Mouse (Mus musculus) stomach, embryonic 16.5 days (tissue): Measurements from ENCODE around the gene Fry. TPM values are rescaled to one million over a fixed set of nuclear protein-coding genes. Genes with fewer than 3 reads are reported as not detected.

Source experiments
- ATAC-seq: fragments of 200-750 bp; cut with Nextera tagmentation; 2 replicates; pipeline ENCODE4 v1.8.0; 2017; ENCODE audit warnings: moderate number of reproducible peaks, moderate TSS enrichment; ENCODE audit not compliant: insufficient read depth, low FRiP score
- H3K27ac ChIP-seq: fragments of 300-500 bp; sonication (generic); 2 replicates; pipeline ENCODE4 v1.5.1; 2014; ENCODE audit warnings: low read length
- H3K27me3 ChIP-seq: fragments of 300-500 bp; sonication (generic); 2 replicates; pipeline ENCODE4 v1.6.1; 2014; ENCODE audit warnings: low read length, control low read depth, mixed read lengths; ENCODE audit not compliant: control insufficient read depth, insufficient read depth
- H3K36me3 ChIP-seq: fragments of 300-500 bp; sonication (generic); 2 replicates; pipeline ENCODE4 v1.6.1; 2014; ENCODE audit warnings: low read length; ENCODE audit not compliant: control insufficient read depth, insufficient read depth
- H3K4me1 ChIP-seq: fragments of 300-500 bp; sonication (generic); 2 replicates; pipeline ENCODE4 v1.6.1; 2014; ENCODE audit warnings: low read length, control low read depth, mixed read lengths; ENCODE audit not compliant: control insufficient read depth, insufficient read depth
- H3K4me2 ChIP-seq: fragments of 300-500 bp; sonication (generic); 2 replicates; pipeline ENCODE4 v1.6.1; 2014; ENCODE audit warnings: low read depth, low read length, mixed read lengths
- H3K4me3 ChIP-seq: fragments of 300-500 bp; sonication (generic); replicated peaks from 2 replicates; pipeline ENCODE4 v1.5.1; 2014; ENCODE audit warnings: mild to moderate bottlenecking, low read length
- H3K9ac ChIP-seq: fragments of 300-500 bp; sonication (generic); 2 replicates; pipeline ENCODE4 v1.6.1; 2014; ENCODE audit warnings: low read length
- H3K9me3 ChIP-seq: fragments of 300-500 bp; sonication (generic); replicated peaks from 2 replicates; pipeline ENCODE4 v1.6.1; 2016; ENCODE audit warnings: low read length, control low read depth; ENCODE audit not compliant: control insufficient read depth
- WGBS: fragments of 180-500 bp; shearing (Covaris S2); extraction: QIAGEN DNeasy Blood & Tissue Kit; methylation state at CpG from one replicate; pipeline ENCODE4 v1.1.7; 2014; 5-methylcytosine and 5-hydroxymethylcytosine counted together
- polyA plus RNA-seq: library from polyadenylated mRNA; unstranded; fragments of >200 nt; fragmentation: Nextera tagmentation; extraction: Ambion mirVana; gene quantifications from 2 replicates; pipeline ENCODE4 v1.2.1, GENCODE M21; 2015

Gene Fry
- polyA plus RNA-seq, 1 experiment from 2014 or later: 10.8 TPM

DNA sequence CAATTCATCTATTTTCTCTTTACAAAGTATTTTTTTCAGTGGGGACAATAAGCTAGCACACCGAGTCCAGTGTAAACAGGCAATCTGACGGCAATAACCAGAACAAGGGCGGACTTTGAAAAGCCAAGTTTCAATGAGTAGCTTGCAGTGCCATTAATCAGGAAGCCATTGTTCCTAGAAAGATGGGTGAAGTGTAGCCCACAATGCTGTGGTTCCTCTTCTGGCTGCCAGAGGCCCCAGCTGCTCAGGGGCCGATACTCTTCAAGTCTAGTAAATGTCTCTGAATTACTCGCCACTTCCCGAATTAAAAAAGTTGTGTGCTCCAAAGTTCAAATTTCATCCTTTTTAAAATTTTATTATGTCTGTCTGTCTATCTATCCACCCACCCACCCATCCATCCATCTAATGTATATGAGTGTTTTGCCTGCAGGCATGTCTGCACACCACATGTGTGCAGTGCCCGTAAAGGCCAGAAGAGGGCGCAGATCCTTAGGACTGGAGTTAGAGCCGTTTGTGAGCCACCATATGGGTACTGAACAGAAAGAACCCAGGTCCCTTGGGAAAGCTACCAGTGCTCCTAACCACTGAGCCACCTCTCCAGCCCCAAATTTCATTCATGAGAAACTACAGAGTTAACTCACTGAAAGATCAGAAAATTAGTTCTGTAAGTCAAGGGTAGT, 19.5 kb downstream of the Fry start:
- ATAC-seq: no peak
- 71% methylated on average over 9 of the region's 9 CpGs for WGBS
- Histone ChIP-seq H3K27me3 (no peaks in the 10 kb centered on the region), H3K9ac (no peak overlapping the region), H3K36me3 (no peaks in the 10 kb centered on the region), H3K27ac (no peak overlapping the region), H3K4me2 (no peak overlapping the region), H3K9me3 (no peaks in the 10 kb centered on the region; the same call in 1 of the 2 replicates), H3K4me3 (no peak overlapping the region), H3K4me1 (no peaks in the 10 kb centered on the region)

DNA sequence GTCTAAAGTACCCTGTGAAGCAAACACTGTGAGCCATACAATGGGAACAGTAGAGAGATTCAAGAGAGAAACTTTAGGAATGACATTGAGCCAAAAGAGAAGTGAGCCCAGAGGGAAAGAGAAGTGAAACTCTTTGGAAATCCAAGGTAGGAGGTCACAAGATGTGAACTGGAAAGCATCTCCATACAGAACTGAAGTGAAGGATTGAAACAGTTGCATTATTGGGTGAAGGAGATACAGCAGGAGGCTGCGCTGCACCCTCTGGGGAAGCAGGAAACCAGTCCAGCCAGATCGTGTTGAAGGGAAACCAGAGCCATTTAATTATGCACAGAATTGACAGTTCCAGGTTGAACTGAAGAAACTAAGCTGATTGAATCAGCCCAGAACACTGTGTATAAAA, 22.1 kb downstream of the Fry start:
- Histone ChIP-seq H3K9me3 (no peaks in the 10 kb centered on the region; the same call in 1 of the 2 replicates), H3K4me2 (no peak overlapping the region), H3K4me3 (no peak overlapping the region), H3K4me1 (peaks cover 4% of the 10 kb centered on the region; the same call in 1 of the 2 replicates), H3K36me3 (no peaks in the 10 kb centered on the region), H3K9ac (no peak overlapping the region), H3K27ac (no peak overlapping the region), H3K27me3 (no peaks in the 10 kb centered on the region)
- 53% methylated on average over 2 of the region's 2 CpGs for WGBS
- ATAC-seq: no peak

DNA sequence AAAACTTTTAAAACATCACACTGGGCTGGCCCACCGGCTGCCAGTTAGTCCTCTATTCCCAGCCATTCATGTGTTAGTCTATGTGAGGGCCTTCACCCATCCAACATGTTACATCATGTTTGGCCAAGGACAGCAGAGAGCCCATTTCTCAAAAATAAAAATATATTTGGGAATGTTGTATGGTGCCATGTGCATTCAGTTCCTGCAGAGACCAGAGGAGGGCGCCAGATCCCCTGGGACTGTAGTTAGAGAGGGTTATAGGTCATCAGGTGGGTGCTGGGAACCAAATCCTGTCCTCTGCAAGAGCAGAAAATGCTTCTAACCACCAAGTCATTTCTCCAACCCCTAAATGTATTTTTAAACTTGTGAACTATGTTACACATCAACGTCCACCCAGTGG, 27.5 kb downstream of the Fry start:
- no peaks in the 10 kb centered on the region for H3K9me3 ChIP-seq
- 83% methylated on average over 3 of the region's 3 CpGs for WGBS
- H3K27me3 ChIP-seq: no peaks in the 10 kb centered on the region
- H3K9ac ChIP-seq: no peak overlapping the region
- no peak for ATAC-seq
- peaks cover 4% of the 10 kb centered on the region; the same call in 1 of the 2 replicates for H3K4me1 ChIP-seq
- no peak overlapping the region for H3K27ac ChIP-seq
- H3K36me3 ChIP-seq: no peaks in the 10 kb centered on the region
- H3K4me2 ChIP-seq: no peak overlapping the region
- no peak overlapping the region for H3K4me3 ChIP-seq

DNA sequence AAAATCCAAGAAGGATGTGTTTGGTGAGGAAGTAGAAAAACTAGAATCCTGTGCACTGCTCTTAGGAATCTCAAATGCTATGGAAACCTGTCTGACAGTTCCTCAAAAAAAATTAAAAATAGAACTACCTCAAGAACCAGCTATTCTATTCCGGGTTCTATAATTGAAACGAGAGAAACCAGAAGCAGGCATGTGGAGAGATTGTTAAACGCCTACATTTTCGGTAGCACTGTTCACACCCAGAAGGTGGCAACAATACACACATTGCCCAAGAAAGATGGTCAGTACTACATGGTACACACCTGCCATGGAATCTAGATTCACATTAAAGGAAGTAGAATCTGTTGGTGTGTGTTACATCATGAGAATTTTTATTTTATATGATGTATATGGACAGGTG, 28.2 kb downstream of the Fry start:
- no peaks in the 10 kb centered on the region for H3K27me3 ChIP-seq
- WGBS: 92% methylated on average over 4 of the region's 4 CpGs
- no peak for ATAC-seq

DNA sequence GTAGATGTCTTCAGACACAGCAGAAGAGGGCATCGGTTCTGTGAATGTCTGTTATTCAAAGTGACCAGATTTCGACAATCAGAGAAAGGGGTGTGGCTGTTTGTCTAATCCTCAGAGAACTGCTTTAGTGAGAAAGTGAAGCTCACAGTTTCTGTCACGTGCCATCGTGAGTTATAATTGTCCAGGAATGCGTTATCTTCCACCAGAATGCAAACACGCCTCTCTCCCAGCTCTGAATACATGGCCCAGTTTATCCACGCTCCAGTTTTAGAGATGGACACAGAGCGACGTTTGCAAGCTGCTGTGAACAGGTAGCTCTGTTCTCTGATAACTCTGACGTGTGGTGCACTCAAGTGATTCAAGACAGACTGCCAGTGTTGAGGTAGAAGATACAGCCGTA, 31.3 kb downstream of the Fry start:
- Histone ChIP-seq H3K27me3 (no peaks in the 10 kb centered on the region), H3K4me2 (no peak overlapping the region), H3K9me3 (no peaks in the 10 kb centered on the region), H3K27ac (no peak overlapping the region), H3K4me3 (no peak overlapping the region), H3K9ac (no peak overlapping the region), H3K4me1 (peaks cover 4% of the 10 kb centered on the region; the same call in 1 of the 2 replicates), H3K36me3 (no peaks in the 10 kb centered on the region)
- 51% methylated on average over 11 of the region's 11 CpGs for WGBS
- no peak for ATAC-seq

More for the DNA sequence above, 28.2 kb downstream of the Fry start:
- Histone ChIP-seq H3K27ac (no peak overlapping the region), H3K4me2 (no peak overlapping the region), H3K9me3 (no peaks in the 10 kb centered on the region), H3K36me3 (no peaks in the 10 kb centered on the region), H3K9ac (no peak overlapping the region), H3K4me1 (peaks cover 4% of the 10 kb centered on the region; the same call in 1 of the 2 replicates), H3K4me3 (no peak overlapping the region)

DNA sequence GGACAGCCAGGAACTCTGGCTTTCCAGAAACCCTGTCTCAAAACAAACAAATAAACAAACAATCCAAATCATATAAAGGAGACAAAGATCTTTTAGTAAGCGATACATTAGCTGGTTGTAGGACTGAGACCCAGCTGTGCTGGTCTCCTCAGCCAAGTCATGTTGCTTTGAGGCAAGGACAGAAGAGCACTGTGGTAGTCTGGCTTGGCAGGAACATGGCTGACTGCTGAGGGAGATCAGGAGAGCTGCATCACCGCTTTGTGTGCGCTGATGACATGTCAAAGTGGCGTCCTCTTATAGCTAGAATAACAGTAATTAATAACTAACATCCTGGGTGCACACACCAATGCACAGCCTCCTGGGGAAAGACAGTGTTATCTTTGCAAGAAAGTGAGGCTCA, 32.5 kb downstream of the Fry start:
- Histone ChIP-seq H3K27me3 (no peaks in the 10 kb centered on the region), H3K27ac (no peak overlapping the region), H3K9ac (no peak overlapping the region), H3K9me3 (no peaks in the 10 kb centered on the region), H3K4me1 (peaks cover 3% of the 10 kb centered on the region; the same call in 1 of the 2 replicates), H3K4me3 (no peak overlapping the region), H3K4me2 (no peak overlapping the region), H3K36me3 (no peaks in the 10 kb centered on the region)
- ATAC-seq: no peak
- 92% methylated on average over 4 of the region's 4 CpGs for WGBS

DNA sequence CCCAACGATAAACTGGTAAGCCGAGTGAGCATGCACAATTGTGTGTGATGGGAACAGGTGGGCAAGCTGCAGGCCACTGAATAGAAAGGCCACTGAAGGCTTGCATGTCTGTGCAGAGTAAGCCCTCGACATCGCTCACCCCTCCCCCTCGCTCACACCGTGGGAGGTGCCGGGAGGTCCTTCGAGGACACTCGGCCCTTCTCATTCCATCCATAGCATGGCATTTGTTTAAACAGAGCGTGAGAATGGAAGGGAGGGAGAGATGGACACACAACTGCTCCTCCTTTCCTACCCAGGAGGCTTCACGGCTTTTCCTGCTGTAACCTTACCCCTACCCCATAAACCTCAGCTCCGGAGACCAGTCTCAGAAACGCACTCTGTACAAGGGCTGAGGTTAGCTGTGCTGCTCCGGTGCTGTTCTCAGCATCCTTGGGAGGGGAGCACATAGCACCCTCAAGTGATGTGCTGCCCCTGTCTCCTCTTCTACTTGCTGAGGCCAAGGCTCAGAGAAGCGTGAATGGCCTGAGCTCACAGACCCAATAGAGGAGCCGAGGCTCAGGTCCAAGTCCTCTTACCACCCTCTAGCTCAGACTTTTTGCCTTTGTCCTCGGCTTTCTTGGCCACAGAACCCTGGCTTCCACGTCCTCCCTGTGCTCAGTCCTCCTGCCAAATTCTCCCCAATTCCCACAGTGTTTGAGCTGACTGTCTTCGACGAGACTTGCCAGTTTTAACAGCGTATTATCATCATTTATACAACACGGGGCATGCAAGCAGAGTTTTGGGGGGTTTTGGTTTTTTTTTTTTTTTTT, 33.8 kb downstream of the Fry start:
- H3K27me3 ChIP-seq: no peaks in the 10 kb centered on the region
- 54% methylated on average over 22 of the region's 22 CpGs for WGBS
- no peak for ATAC-seq
- H3K9ac ChIP-seq: no peak overlapping the region
- H3K27ac ChIP-seq: no peak overlapping the region
- H3K4me1 ChIP-seq: peaks cover 3% of the 10 kb centered on the region; the same call in 1 of the 2 replicates
- H3K9me3 ChIP-seq: no peaks in the 10 kb centered on the region
- no peaks in the 10 kb centered on the region for H3K36me3 ChIP-seq
- H3K4me2 ChIP-seq: 0 out of 2 replicates have a peak overlapping the region, but pooled peaks have one; percentile 5
- H3K4me3 ChIP-seq: no peak overlapping the region

DNA sequence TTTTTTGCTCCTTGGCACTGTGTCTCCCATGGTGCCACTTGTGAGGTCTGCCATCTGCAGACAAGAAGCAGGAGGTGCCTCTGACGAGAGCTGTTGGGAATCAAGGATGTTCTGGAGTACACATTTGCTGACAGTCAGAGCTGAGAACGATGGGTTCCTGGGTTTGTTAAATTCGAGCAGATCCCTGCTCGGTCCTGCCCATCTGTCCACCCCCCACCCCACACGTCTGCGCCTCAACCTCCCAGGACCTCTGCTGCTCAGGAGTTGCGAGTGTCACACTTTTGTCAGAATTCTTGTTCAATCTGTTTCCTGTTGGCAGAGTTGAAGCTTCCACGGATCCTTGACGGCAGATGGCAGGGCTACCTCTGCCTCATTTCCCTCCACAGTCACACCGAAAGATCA, 34.4 kb downstream of the Fry start:
- ATAC-seq: no peak
- Histone ChIP-seq H3K36me3 (no peaks in the 10 kb centered on the region), H3K4me2 (no peak overlapping the region), H3K4me1 (peaks cover 3% of the 10 kb centered on the region; the same call in 1 of the 2 replicates), H3K9me3 (no peaks in the 10 kb centered on the region), H3K27me3 (no peaks in the 10 kb centered on the region), H3K9ac (no peak overlapping the region), H3K4me3 (no peak overlapping the region), H3K27ac (no peak overlapping the region)
- WGBS: 70% methylated on average over 10 of the region's 10 CpGs

DNA sequence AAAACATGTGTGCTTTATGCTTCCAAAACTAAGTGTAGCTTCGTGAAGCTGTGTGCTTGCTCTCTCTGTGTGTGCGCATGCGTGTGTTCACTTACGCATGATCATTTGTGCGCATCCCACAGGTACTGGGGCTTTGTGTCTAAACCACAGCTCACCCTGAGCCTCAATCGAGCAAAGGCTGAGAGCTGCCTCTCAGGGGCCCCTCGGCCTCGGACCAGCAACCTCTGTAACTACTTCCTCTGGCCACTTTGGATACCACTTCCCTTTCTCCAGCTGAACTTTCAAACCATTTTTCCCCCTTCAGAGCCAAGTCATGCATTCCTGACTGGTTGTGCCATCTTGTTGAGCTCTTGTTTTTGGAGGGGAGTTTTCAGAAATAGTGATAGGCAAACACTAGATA, 36.9 kb downstream of the Fry start:
- no peak overlapping the region for H3K4me2 ChIP-seq
- H3K9me3 ChIP-seq: no peaks in the 10 kb centered on the region
- no peak overlapping the region for H3K4me3 ChIP-seq
- H3K4me1 ChIP-seq: peaks cover 3% of the 10 kb centered on the region; the same call in 1 of the 2 replicates
- no peaks in the 10 kb centered on the region for H3K36me3 ChIP-seq
- no peaks in the 10 kb centered on the region for H3K27me3 ChIP-seq
- H3K27ac ChIP-seq: no peak overlapping the region
- no peak overlapping the region for H3K9ac ChIP-seq
- no peak for ATAC-seq
- 80% methylated on average over 8 of the region's 8 CpGs for WGBS
